Mouse (Mus musculus): Measurements from ENCODE around the gene Cnksr1.
A peak's percentile ranks its signal among the peaks of the same experiment; 100 is the strongest.

Gene Cnksr1

DNA sequence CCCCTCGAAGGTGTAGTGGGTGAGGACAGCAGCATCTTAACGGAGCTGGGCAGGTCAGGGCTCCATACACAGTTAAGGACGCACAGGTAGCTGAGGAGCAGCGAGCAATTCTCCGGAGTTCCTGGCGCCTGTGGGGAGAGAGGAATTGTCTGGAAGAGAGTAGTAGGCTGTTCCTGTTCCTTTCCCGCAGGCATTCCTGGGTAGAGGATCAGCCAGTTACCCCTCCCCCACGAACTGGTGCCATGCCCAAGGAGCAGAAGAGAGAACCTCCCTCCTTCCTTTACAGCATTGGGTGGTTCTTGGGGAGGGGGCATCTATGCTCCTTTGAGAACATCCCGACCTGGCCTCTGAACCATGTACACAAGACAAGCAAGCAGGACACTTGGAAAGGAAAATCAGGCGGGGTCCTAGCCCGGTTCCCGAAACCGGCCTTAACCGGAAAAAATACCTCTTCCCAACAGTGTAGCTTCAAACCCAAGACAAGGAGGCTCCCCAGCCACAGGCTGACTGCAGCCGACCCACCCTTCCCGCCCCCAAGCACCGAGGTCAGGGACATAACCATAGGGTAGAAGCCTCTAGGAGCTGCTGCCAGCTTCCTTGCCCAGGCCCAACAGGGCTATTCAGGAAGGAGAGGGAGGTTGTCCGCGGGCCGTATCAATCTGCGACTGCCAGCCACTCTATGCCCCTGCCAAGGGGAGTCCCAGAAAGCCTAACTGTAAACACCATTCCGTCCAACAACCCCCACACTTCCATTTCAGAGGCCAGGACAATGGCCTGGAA, 14.1 kb upstream of the Cnksr1 start:
- no peak for DNase-seq

DNA sequence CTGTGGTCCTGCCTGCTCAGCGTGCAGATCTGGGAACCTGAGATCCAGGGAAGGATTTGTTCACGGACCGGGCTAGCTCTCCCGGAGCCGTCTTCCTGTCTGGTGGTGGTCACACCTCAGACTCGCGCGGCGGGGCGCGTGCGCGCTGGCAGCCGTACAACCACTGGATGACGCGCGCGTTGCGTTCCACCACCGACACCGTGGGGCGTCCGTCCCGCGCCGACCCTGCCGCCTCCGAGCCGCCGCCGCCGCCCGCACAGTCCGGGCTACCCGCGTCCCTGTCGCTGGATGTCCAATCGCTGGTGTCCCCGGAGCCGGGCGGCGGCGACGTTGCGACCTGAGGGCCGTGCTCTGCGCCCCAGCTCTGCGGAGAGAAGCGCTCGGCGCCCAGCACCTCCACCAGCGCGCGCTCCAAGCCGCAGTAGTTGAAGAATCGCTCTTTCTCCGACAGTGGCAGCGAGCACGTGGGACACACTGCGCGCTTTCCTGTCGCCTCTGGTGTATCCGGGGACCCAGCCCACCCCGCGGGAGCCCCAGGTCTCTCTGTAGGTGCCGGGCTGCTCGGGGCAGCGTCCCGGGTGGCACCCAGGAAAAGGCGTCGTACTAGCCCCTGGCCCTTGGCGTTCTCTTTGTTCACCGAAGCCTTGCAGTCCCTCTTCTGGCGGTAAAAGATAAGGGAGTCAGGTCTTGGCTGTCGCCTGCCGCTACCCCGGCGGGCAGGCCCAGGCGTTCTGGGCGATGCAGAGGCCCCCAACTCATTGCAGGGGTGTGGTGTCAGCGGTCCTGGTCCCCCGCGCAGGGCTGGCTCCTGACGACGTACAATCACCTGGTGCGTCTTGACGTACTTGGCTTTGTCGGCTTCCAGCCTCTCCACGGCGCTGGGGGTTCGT, 13.3 kb upstream of the Cnksr1 start:
- DNase-seq: no peak

DNA sequence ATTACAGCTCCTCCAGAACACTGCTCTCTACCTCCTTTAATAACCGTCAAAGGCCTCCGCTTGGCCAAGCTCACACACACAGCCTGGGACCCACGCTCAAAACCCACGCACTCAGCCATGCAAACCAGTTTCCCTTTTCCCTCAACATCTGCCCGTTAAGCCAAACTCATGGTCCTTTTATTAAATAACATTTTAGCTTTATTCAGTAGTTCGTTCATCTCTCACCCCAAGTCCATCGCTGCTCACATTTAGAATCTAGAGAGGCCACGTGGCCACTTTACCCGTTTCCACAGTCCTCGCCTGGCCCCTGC, 12.7 kb upstream of the Cnksr1 start:
- no peak for DNase-seq

DNA sequence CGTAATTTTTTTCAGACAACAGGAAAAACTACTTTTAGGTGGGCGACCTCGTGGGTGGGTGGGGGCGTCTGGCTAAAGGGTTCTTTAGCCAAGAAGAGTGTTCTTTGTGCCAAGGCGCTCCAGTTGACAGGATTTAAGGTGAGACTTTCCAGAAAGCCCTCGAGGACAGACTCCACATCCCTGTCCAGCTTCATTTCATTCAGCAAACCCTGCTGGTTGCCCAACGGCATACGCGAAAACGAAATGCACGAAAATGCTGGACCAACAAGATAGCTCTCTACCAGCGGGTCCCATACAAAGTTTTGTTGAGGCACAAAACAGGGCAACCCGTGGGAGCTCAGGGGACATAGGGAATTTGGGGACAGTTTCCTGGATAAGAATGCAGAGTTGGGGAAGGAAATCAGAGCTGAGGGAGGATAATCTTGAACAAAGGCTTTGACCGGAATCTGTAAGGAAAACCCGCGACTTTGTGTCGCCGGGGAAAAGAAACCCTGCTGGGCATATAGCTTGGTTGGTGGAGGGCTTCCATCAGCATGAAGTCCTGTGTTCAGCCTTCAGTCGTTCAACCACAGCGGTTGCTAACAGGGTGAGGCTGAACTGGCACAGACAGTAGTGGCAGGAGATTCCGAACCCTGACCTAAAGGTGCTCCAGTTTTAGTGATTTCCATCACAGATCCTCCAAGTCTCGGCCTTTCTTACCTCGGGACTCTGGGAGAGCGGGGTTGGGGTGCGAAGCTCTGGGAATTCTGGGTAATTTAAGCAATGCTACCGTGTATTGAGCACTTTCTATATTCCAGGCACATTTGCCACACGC, 12.1 kb upstream of the Cnksr1 start:
- DNase-seq: no peak

DNA sequence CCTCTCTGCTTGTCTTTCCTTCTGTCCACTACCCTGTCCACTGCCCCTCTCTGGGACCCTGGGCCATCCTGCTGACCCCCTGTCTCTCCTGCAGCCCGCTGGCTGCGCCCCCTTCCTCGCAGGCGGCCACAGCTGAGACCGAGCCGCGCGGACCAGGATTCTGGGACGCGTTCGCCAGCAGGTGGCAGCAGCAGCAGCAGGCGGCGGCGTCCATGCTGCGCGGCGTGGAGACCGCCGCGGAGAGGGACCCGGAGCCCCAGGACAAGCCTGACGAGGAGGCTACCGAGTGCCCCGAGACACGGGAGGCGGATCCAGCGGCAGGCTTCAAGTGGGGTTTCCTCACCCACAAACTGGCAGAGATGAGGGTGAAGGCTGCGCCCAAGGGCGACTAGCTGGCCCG, 11.5 kb upstream of the Cnksr1 start:
- peak in 1 of 2 experiments; percentile 67 for DNase-seq

DNA sequence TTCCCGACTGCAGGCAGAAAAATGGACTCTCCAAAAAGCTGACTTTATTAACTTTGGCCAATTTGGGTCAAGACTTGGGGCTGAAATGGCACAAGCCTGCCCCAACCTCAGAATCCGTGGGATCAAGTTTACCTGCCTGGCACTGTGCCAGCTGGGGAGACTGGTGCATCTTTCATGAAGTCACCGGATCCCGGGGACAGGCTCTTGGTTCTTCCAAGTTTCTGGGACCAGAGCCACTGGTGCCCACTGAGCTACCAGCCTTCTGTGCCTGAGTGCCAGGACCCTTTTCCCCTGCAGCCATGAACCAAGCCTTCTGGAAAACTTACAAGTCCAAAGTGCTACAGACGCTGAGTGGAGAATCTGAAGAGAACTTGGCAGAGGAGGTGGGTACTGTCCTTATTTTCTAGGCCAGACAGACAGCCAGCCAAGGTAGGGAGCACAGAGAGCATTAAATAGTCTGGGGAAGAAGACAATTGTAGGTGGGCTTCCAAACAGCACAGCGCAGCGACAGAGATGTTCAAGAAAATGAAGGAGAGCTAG, 8.6 kb upstream of the Cnksr1 start, which contains the start of gene Gm30191:
Gene Gm30191, plus strand, starts transcription at position 217 of the 540 bp plus-strand sequence.
- no peak for DNase-seq

DNA sequence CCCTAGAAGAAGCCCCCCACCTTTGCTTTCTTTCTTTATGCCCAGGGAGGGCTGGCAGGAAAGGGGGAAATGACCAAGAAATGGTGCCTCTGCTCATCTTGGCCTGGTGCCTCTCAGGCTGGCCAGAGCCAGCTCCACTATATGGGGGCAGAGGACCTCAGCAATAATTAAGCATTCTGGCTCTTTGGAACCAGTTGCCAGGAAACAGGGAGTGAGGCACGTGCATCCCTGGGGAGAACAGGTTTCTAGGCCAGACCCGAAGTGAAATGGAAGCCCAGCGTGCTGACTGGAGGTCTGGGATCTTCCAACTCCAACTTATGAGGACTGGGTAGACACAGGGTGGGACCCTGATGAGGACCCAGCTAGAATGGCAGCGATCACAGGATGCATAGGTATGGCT, 8.1 kb upstream of the Cnksr1 start:
- peak in 1 of 2 experiments; percentile 33 for DNase-seq

DNA sequence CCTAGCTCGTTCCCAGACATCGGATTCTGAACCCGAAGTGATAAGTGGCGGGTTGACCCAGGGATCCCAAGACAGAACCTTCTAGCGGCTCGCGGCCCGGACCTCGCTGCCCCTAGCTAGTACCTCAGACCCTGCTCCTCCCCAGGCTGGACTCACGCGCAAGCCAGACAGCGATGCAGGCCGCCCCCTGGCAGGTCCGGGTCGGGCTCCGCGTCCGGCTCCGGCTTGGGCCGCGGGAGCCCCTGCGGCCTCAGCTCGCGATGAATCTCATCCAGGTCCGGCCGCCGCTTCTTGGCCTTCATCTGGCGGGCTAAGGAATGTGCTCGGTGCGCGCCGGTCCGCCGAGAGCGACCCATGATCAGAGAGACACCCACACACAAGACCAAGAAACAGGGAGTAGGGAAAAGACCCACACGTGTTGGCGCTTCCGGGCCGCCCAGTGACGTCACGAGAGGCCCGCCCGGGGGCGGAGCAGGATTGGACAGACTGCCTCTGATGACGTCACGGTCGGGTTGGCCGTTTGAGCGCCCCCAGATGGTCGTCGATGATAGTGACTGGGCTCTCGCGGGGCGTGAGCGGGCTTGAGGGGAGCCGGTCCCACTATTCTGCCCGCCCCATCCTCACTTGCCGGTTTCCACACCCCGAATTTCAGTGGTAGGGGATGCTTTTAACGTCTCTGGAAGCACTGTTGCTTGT, 7.1 kb upstream of the Cnksr1 start, which contains the start of gene Zfp593:
Gene Zfp593, minus strand, starts transcription at position 445 of the 696 bp plus-strand sequence.
- DNase-seq: peak; percentile 90 to 95

DNA sequence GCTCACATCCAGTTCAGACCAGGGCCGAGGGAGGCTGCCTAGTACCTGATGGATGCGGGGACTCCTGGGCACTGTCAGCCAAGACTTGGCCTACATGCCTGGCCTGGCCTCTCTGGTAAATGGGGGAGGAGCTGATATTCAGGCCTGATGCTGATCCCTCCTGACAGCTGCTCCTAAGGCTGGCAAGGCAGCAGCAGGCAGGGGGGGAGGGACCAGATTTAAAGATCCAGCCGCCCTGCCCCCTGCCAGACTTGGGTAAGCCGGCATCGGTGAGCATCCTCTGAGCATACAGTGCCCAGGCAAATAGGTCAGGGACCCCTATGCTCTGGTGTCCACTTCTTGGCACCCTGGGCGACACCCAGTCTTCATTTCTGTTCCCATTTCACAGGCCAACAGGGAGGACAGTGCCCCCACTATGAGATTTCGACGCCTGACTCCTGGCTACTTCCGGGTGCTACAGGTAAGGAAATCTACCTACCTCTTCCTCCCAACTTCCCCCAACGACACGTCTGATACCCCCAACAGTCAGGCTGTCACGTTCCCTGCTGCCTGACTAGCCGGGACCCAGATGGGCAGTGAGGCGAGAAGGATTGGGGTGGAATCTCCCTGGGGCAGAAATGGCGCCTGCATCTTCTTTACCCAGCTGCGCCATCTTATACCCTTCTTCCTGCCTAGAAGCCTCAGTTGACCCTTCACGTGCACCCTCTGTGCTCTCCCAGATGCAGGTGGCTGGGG, 5.5 kb upstream of the Cnksr1 start, which contains the start of gene E130218I03Rik:
Gene E130218I03Rik, plus strand, starts transcription at position 147 of the 735 bp plus-strand sequence.
- no peak for DNase-seq

DNA sequence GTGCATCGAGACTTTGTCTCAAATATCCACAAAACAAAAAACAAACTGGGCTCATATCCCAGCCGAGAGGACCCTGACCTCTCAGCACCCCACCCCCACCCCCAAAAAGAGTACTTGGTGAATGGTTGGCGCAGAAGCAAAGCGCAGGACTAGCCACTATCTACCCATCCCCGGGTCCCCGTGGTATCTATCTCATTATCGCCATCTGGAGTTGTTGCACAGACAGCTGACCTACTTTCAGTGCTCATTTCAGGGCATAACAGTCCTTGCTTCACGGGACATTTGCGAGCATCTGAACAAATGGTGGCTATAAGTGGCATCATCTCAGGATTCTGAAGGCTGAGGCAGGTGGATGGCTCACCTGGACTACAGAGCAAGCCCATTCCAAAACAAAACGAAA, 487 bp upstream of the Cnksr1 start:
- DNase-seq: no peak

DNA sequence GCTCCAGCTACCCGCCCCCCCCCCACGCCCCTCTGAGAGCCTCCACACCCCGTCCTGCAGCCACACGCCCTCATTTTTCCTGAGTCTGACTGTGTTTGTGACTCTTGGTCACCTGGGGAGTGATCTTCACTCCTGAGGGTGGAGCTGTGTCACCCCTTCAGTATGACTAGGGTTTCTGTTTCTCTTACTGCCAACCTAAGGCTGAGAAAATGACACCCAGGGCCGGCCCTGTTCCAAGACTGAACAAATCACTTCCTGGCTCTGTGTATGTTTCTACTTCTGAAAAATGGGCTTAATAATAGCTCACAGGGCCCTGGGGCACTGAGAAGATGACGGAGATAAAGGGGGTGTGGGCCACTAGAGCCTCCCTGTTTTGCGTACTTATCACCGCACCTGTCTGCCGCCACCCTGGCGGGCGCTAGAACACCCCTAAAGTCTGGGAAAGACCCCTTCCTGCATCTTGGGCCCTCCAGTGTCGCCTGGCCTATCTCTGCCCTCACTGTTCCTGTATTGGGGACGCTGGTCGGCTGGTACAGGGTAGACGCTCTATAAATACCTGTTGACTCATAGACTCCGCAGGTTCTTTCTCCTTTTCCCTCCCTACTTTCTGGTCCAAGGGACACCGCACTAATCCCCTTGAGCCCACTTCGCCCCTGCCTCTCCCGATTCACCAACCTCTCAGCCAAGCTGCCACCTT, 469 bp downstream of the Cnksr1 start:
- DNase-seq: no peak

DNA sequence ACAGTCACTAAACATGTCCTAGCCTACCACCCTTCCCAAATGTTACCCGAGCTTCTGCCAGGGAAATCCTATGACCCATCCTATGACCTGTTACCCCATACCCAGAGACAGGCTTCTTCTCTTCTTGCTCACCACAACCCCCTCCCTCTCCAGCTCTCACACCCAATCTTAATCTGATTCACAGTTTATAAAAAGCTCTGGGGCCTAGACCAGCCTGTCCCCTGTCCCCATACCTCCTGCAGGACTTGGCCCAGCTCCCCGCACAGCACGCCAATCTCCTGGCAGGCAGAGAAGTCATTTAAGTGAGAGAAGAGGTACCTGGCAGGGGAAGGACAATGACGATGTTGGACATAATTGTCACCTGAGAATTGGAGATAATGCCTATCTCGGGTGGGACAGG, 3.3 kb downstream of the Cnksr1 start:
- no peak for DNase-seq

DNA sequence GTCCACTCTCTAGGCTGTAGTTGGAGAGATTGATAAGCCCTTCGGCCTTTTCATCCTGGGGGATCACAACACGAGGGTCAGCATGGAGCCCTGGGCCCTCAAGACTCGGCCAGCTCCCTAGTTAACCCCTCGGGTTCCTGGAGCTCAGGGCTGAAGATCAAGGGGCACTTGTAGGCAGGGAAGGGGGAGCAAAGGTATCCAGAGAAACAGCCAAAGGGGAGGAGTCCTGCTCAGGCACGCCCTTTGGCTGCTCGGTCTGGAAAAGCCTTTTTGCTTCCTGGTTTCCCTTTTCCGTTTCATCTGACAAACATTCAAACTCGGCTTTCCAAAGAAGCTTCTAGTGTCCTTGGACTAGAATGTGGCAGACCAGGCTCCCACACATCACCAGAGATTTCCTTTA, 7.8 kb downstream of the Cnksr1 start:
- peak; percentile 47 to 50 for DNase-seq

DNA sequence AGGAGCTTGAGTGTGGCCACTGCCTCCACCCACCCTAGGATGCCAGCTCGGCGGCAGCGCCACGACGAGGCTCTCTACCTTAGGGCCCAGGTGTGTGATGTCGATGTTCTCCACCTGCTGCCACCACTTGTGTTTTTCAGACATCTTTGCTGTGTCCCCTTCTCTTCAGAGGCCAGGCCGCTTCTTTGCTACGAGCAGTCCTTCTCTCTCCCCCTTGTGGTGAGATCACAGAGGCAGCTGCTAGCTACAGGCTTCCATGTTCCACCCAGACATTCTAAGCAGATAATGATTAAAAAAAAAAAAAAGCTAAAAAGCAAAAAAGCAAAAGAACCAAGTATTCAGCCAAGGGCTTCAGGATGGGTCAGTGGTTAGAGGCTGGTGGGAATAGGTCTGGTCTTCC, 11.0 kb downstream of the Cnksr1 start, which contains the start of gene Catsper4:
Gene Catsper4, minus strand, starts transcription at position 190 of the 400 bp plus-strand sequence.
- DNase-seq: no peak

DNA sequence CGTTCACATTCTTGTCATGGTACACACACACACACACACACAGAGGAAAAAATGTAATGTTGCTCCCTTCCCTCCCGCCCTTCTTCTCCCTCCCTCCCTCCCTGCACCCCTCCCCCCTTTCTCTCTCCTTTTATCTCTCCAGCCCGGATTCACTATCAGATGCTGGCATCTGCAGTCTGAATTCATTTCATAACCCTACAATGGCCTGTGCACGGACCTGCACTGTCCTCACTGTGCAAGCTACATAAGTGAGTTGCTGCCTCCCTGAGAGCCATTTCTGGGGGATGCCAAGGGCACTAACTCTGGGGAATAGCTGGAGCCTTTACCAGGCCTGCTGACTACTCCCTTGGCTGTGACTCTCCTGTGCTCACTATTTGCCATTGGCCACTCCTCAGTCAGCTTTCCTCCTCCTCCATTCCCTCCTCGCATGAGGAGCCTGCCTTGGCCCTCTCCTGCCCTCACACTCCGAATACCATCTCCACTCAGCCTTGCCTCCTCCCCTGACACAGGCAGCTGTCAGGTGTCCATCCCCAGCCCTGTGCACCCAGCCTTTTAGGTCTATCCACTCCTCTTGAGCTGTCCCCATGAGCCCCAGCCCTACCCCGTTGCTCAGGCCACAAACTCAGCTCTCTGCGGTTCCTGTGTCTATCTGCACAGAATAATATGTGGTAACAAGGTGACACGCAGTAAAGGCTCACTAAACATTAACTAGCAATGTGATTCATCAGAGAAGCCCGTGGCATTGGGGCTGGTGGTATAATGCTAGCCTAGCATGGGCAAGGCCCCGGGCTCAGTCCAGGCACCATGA, 15.2 kb downstream of the Cnksr1 start:
- DNase-seq: peak; percentile 38 to 66

DNA sequence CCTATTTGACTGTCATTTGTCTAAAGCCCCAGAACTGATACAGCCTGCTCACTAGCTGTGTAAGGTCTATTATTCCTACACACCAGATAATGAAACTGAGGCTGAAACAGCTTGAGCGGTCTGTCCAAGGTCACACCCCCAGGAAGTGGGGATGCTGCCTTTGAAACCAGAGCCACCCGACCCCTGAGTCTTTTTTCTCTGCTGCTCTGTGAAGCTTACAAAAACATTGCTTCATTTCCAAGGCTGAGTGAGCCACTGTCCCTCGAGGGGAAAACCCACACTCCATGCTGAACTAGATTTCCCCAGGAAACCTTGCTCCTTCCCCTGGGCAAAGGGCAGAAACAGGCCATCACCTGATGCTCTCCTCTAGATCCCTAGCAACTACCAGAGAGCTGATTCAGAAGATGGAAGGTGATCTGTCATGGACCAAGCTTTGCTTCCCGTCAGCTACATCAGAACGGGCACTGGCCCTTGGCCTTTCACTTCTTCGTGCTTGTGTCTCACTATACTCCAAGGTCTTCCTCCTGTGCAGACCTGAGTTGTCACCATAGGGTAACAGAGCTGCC, 31.6 kb downstream of the Cnksr1 start:
- no peak for DNase-seq

DNA sequence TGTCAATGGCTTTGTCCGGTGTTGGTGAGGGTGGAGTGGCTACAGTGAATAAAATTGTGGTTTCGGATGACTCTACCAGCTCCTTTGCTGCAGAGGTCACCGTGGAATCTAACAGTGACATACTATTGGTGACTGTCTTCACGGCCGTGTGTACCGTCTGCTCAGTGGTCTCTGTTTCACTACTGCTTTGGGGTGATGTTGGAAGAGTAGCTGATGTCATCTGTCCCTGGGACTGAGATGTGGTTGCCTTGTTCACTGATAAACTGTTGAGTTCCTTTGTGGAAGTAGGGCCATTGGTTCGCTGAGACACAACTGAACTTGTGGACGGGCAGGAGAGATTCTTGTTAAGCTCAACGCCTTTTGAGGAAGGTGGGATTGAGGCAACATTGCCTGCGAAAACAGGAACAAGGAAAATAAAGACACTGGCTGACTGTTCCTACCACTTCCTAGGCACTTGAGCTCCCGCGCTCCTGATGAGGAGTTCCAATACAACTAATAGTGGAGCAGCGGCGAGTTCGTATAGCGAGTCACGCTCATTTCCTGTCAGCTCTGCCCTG, 34.8 kb downstream of the Cnksr1 start:
- no peak for DNase-seq

DNA sequence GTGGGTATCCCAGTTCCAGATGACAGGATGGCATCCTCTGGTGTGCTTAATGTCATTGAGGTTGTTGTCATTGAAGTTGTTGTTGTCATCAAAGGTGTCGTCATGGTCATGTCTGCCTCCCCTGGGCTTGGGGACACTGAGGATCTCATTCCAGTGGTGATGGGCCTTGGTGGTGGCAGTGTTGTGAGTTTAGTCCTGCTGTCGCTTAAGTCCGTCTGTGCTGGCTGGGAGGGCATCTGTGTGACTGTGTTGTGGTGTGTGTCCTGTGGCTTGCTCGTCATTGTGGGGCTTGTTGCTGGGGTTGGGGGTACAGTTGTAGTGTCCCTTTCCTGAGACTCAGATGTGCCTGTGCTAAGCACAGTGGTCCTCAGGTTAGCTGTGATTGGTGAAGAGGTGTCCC, 35.3 kb downstream of the Cnksr1 start, which contains the start of gene Gm7534:
Gene Gm7534, minus strand, starts transcription at position 101 of the 400 bp plus-strand sequence.
- no peak for DNase-seq

DNA sequence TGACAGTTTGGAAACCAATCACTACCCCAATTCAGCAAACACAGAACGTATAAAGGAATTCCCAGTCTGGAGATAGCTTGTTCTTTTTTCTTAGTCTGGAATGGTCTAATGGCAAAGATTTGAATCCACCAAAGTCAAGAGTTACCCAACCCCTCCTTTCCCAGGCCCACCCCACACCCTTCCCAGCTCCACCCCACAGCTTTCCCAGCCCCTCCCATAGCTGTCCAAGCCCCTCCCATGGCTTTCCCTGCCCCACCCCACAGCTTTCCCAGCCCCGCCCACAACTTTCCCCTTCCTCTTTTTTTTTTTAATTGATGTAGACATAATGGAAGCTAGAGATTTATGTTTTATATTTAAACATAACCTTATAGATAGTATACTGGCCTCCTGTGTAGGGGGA, 38.8 kb downstream of the Cnksr1 start:
- DNase-seq: no peak
